Mouse (Mus musculus) neural tube, embryonic 15.5 days (tissue): ENCODE results near the gene Slc44a3. TPM values are rescaled to one million over a fixed set of nuclear protein-coding genes. Genes with fewer than 3 reads are reported as not detected.

Experiments
- ATAC-seq: fragments of 200-750 bp; cut with Nextera tagmentation; 2 replicates; pipeline ENCODE4 v1.8.0; 2017; ENCODE audit warnings: mild to moderate bottlenecking, moderate TSS enrichment, moderate library complexity; ENCODE audit not compliant: low FRiP score
- H3K27ac ChIP-seq: fragments of 300-500 bp; sonication (generic); replicated peaks from 2 replicates; pipeline ENCODE4 v1.5.1; 2015; ENCODE audit warnings: mild to moderate bottlenecking, inconsistent platforms
- H3K27me3 ChIP-seq: fragments of 300-500 bp; sonication (generic); replicated peaks from 2 replicates; pipeline ENCODE4 v1.6.1; 2015; ENCODE audit warnings: inconsistent platforms
- H3K36me3 ChIP-seq: fragments of 300-500 bp; sonication (generic); 2 replicates; pipeline ENCODE4 v1.6.1; 2015; ENCODE audit warnings: inconsistent platforms
- H3K4me1 ChIP-seq: fragments of 300-500 bp; sonication (generic); 2 replicates; pipeline ENCODE4 v1.6.1; 2015; ENCODE audit warnings: inconsistent platforms
- H3K4me2 ChIP-seq: fragments of 300-500 bp; sonication (generic); 2 replicates; pipeline ENCODE4 v1.6.1; 2015; ENCODE audit warnings: inconsistent platforms, mild to moderate bottlenecking, moderate library complexity
- H3K4me3 ChIP-seq: fragments of 300-500 bp; sonication (generic); replicated peaks from 2 replicates; pipeline ENCODE4 v1.5.1; 2015; ENCODE audit warnings: mild to moderate bottlenecking, inconsistent platforms
- H3K9ac ChIP-seq: fragments of 300-500 bp; sonication (generic); replicated peaks from 2 replicates; pipeline ENCODE4 v1.6.1; 2015; ENCODE audit warnings: mild to moderate bottlenecking, inconsistent platforms
- H3K9me3 ChIP-seq: fragments of 300-500 bp; sonication (generic); replicated peaks from 2 replicates; pipeline ENCODE4 v1.6.1; 2016; ENCODE audit warnings: inconsistent platforms
- WGBS: fragments of 180-500 bp; shearing (Covaris S2); methylation state at CpG from one replicate; pipeline ENCODE4 v1.1.7; 2015; ENCODE audit warnings: mixed read lengths; 5-methylcytosine and 5-hydroxymethylcytosine counted together
- polyA plus RNA-seq: library from polyadenylated mRNA; unstranded; fragments of >200 nt; fragmentation: Nextera tagmentation; extraction: Ambion mirVana; gene quantifications from 2 replicates; pipeline ENCODE4 v1.2.1, GENCODE M21; 2015

Slc44a3 gene
- polyA plus RNA-seq, 1 experiment from 2014 or later = 1.2 TPM

DNA sequence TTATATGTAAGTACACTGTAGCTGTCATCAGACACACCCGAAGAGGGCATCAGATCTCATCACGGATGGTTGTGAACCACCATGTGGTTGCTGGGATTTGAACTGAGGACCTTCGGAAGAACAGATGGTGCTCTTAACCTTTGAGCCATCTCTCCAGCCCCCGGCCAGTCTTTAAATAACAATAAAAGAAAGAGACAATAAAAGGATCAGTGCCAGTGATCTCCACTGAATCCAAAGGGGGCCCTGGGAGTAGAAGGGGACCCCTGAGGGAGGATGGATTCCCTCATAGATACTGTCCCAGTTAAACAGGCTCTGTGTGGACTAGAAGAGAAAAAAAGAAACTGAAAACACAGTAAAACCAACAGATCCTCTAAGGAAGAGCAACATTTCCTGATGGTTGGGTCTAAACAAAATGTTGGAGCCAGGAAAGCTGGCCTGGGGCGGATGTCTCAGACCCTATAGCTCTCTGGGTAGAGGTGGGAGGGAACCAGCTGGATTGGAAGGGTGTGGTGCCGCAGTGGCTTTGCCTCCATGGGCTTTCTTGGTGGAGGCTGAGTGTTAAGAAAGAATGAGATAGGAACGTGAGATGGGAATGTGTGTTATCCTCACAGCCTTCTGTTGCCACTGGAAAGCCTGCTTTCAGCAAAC, 101.8 kb downstream of the Slc44a3 start:
- peak overlapping the region; percentile 41; the same call in 1 of the 2 replicates for H3K27ac ChIP-seq
- H3K9ac ChIP-seq = no peak overlapping the region
- H3K9me3 ChIP-seq = no peaks in the 10 kb centered on the region
- ATAC-seq = no peak
- no peaks in the 10 kb centered on the region for H3K27me3 ChIP-seq
- peaks cover 65% of the 10 kb centered on the region for H3K4me1 ChIP-seq
- 19% methylated on average over 7 of the region's 7 CpGs for WGBS
- peak overlapping the region; percentile 92 for H3K4me2 ChIP-seq
- no peaks in the 10 kb centered on the region for H3K36me3 ChIP-seq
- H3K4me3 ChIP-seq = peak overlapping the region; percentile 6; the same call in 1 of the 2 replicates

DNA sequence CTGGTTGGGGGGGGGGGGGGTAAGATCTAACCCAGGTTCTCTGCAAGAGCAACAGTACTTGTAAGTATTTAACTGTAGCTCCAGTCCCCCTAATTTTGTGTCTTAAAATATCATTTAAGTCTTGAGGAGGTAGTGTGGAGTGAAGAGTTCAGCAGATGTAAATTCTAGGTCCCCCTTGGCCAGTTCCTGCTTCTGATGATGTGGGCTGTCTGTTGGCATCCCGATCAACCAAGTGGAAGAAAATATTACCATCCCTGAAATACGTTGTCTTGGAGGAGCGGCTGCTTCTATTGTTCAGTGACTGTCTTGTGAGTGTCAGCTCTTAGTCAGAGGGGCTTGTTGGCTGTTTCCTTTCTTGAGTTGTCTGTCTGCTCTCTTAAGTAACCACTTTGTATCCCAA, 102.7 kb downstream of the Slc44a3 start:
- Histone ChIP-seq H3K9me3 (no peaks in the 10 kb centered on the region), H3K27me3 (no peaks in the 10 kb centered on the region), H3K4me1 (peaks cover 59% of the 10 kb centered on the region), H3K27ac (no peak overlapping the region; the same call in 1 of the 2 replicates), H3K9ac (no peak overlapping the region), H3K4me3 (peak overlapping the region; percentile 93), H3K36me3 (no peaks in the 10 kb centered on the region), H3K4me2 (peak overlapping the region; percentile 92)
- 22% methylated on average over 3 of the region's 3 CpGs for WGBS
- ATAC-seq = no peak

DNA sequence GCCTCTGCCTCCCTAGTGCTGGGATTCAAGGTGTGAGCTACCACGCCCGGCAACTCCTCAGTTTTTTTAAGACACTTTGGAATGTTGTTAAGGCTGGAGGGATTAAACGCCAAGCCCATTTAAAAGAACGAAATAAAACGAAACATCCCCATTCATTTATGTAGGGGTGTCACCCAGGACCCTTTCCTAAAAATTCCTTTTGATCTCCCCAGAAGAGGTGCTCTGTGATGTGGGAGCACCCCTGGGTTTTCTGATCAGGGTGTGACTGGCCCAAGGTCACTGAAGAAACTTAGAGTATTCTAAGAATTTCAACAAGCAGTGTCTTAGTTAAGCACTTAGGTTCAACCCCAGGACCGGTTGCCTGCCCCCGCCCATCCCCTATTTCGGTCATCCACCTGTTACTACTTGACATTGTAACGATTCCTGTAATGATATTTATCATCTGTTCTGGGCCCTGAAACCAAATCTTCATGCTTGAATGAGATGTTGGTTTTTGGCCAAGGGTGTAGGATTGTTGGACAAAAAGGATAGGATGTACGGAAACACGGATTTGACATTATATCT, 103.4 kb downstream of the Slc44a3 start:
- Histone ChIP-seq H3K9me3 (no peaks in the 10 kb centered on the region), H3K4me2 (peak overlapping the region; percentile 92), H3K27ac (peak overlapping the region; percentile 97), H3K9ac (peak overlapping the region; percentile 96), H3K4me3 (peak overlapping the region; percentile 93), H3K4me1 (peaks cover 52% of the 10 kb centered on the region), H3K27me3 (no peaks in the 10 kb centered on the region), H3K36me3 (no peaks in the 10 kb centered on the region)
- WGBS = 44% methylated on average over 11 of the region's 11 CpGs
- no peak for ATAC-seq

DNA sequence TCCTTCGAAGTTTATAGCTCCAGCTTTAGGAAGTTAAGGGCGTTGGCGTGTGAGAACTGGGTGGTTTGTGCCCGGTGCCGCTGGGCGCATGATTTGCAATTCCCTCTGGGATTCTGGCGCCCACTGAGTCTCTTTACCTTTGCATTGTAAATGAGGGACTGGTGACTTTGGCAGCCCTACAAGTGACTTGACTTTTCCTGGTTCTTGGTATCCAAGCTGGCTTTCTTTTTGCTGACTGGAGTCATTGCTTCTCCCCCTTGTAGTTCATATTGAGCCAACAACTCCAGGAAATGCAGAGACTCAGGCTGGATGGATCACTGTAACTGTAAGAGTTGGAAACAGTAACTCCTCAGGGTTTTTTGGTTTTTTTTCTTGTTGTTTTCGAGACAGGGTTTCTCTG, 104.0 kb downstream of the Slc44a3 start:
- H3K27me3 ChIP-seq = no peaks in the 10 kb centered on the region
- H3K4me1 ChIP-seq = peaks cover 47% of the 10 kb centered on the region
- ATAC-seq = no peak
- no peaks in the 10 kb centered on the region for H3K36me3 ChIP-seq
- no peaks in the 10 kb centered on the region for H3K9me3 ChIP-seq
- peak overlapping the region; percentile 96 for H3K9ac ChIP-seq
- 8% methylated on average over 8 of the region's 8 CpGs for WGBS
- peak overlapping the region; percentile 92 for H3K4me2 ChIP-seq
- H3K4me3 ChIP-seq = peak overlapping the region; percentile 93
- peak overlapping the region; percentile 97 for H3K27ac ChIP-seq

DNA sequence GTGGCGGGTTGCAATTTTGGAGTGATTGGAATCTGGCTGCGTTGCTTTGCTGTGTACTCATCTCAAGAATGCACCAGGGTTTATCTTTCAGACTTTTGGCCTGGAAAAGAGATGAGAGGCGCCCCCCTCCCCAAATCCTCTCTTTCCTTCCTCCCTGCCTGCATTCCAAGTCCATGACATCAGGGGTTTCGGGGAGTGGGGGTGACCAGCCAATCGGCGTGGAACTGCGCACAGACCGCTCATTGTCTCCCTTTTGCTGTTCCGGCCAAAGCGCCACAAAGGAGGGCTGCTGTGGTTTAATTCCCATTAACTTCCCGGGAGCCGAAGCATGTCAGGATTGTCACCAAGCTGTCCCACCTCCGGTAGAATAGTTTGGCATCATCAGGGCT, 104.7 kb downstream of the Slc44a3 start:
- Histone ChIP-seq H3K9ac (peak overlapping the region; percentile 96), H3K27ac (peak overlapping the region; percentile 97), H3K36me3 (no peaks in the 10 kb centered on the region), H3K4me1 (peaks cover 45% of the 10 kb centered on the region), H3K4me2 (peak overlapping the region; percentile 92), H3K4me3 (peak overlapping the region; percentile 93), H3K27me3 (no peaks in the 10 kb centered on the region), H3K9me3 (no peaks in the 10 kb centered on the region)
- 0% methylated on average over 13 of the region's 13 CpGs for WGBS
- ATAC-seq = peak; percentile 67

DNA sequence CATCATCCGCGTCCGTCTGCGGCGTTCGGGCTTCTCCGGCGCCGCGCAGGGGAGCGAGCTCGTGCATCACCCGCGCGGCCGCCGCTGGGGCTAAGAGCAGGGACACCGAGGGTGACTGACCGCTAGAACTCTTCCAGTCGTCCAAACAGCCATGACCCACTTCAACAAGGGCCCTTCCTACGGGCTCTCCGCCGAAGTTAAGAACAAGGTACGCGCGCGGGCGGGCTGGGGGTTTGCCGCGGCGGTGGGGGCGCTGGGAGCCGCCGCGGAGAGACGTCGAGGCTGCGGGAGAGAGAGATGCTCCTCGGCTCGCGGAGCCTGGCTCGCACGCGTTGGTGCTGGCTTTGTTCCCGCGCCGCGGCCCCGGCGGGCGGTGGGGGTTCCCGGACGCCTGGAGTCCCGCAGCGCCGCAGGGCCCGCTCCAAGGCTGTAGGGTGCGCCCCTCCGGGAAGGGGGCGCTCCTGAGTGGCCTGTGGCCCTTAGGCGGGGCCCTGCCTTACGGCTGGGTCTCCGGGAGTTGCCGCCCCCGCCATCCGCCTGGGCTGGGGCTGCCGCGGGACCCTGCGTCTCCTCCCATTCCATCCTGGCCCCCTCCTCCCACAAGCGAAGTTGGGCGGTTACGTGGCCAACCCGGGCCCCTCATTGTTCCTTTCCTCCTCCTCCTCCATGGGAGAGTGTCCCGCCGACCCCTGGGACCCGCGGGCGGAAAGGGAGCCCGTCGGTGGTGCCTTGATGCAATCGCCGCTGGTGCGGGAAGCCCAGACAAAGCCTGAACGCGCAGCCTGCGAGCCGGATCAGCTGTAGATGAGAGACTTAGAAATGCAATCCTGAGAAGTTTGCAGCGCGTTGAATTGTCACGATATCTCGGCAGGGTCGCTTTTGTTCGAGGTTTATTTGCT, 105.3 kb downstream of the Slc44a3 start:
- H3K9me3 ChIP-seq = no peaks in the 10 kb centered on the region

DNA sequence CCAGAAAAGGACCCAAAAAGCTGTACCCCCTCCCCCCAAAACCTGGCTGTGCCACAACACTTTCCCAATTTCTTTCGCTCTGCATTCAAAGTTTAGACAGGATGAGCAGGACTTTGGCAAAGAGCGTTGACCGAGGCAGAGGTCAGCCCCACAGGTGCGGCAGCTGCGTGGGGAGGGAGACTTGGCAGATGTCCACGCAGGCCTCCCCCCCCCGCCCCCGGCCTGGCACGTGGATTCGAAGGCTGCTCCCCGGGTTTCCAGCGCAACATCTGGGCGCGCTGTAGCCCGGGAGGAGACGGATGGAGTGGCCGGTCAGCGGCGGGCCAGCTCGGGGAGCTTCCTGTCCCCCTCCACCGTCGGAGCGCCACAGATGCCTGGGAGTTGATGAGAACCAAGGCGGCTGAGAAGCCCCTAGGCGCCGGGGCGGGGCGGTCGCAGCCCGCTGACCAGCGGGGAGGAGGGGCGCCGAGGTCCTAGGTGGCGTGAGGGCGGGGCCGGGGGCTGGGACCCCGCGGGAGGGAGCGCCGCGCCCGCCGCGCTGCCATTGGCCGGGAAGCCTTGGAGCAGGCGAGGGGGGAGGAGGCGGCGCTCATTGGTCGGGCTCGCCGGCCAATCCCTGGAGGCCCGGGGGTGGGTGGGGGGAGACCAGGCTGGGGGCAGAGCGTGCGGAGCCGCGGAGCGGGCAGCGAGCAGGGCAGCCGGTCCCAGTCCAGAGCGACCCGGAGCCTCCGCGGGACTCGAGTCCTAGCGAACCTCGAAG, 106.2 kb downstream of the Slc44a3 start, which contains the start of gene Cnn3:
Gene Cnn3 (plus strand): TSS at position 637 of the 760 bp plus-strand sequence.
- Histone ChIP-seq H3K4me2 (peak within 1 kb of the TSS; percentile 92), H3K27ac (peak within 1 kb of the TSS; percentile 97), H3K27me3 (no peaks in the 10 kb centered on the region), H3K9ac (peak within 1 kb of the TSS; percentile 96), H3K4me3 (peak within 1 kb of the TSS; percentile 93), H3K4me1 (peaks cover 39% of the 10 kb centered on the region), H3K9me3 (no peaks in the 10 kb centered on the region), H3K36me3 (no peaks in the 10 kb centered on the region)
- peak; percentile 90 for ATAC-seq
- under 1% methylated on average over 49 of the region's 66 CpGs for WGBS

More for the DNA sequence above, 105.3 kb downstream of the Slc44a3 start:
- Histone ChIP-seq H3K27ac (peak overlapping the region; percentile 97), H3K4me3 (peak overlapping the region; percentile 93), H3K4me2 (peak overlapping the region; percentile 92), H3K27me3 (no peaks in the 10 kb centered on the region), H3K9ac (peak overlapping the region; percentile 96), H3K36me3 (no peaks in the 10 kb centered on the region), H3K4me1 (peaks cover 40% of the 10 kb centered on the region)
- WGBS = under 1% methylated on average over 81 of the region's 93 CpGs
- ATAC-seq = peak; percentile 78

DNA sequence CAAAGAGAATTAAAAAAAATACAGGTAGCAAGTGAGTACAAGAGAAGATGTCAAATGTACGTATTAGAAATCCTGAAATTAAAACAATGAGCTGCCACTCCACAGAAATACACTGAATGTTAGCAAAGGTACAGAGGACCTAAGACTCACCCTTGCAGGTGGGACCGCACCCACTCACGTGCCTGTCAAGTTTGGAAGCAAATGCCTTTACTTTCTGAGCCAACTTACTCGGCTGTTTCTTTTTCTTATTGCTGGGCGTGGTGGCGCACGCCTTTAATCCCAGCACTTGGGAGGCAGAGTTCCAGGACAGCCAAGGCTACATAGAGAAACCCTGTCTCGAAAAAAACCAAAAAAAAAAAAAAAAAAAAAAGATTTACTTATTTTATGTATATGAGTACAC, 109.8 kb downstream of the Slc44a3 start:
- H3K9me3 ChIP-seq = no peaks in the 10 kb centered on the region
- ATAC-seq = no peak
- WGBS = 89% methylated on average over 8 of the region's 8 CpGs

DNA sequence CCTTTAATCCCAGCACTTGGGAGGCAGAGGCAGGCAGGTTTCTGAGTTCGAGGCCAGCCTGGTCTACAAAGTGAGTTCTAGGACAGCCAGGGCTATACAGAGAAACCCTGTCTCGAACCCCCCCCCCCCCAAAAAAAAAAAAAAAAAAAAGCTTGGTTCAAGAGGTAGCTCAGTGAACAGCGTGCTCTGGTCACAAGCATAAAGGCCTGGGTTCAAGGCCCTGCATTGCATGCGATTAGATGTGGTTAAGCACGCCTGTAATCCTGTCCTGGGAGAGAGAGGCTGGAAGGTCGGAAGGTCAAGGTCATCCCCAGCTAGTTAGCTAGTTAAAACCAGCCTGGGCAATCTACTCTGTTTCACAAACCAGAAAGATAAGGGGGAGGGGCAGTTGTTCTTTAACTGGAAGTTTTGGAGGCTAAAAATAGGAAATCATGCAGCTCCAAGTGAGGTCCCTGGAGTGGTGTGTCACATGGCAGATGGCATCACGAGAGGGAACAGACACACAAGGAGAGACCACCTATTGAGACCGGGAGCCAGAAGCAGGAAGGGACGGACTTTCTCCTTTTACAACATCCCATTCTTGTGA, 113.3 kb downstream of the Slc44a3 start:
- no peak for ATAC-seq
- Histone ChIP-seq H3K4me1 (no peaks in the 10 kb centered on the region), H3K4me3 (no peak overlapping the region), H3K4me2 (no peak overlapping the region), H3K27ac (no peak overlapping the region), H3K9me3 (no peaks in the 10 kb centered on the region), H3K9ac (no peak overlapping the region), H3K36me3 (no peaks in the 10 kb centered on the region), H3K27me3 (no peaks in the 10 kb centered on the region)
- 76% methylated on average over 9 of the region's 9 CpGs for WGBS

More for the DNA sequence above, 109.8 kb downstream of the Slc44a3 start:
- H3K27me3 ChIP-seq = no peaks in the 10 kb centered on the region
- no peak overlapping the region for H3K4me3 ChIP-seq
- no peaks in the 10 kb centered on the region for H3K36me3 ChIP-seq
- H3K4me1 ChIP-seq = peaks cover 9% of the 10 kb centered on the region
- no peak overlapping the region for H3K27ac ChIP-seq
- H3K9ac ChIP-seq = no peak overlapping the region
- no peak overlapping the region for H3K4me2 ChIP-seq

DNA sequence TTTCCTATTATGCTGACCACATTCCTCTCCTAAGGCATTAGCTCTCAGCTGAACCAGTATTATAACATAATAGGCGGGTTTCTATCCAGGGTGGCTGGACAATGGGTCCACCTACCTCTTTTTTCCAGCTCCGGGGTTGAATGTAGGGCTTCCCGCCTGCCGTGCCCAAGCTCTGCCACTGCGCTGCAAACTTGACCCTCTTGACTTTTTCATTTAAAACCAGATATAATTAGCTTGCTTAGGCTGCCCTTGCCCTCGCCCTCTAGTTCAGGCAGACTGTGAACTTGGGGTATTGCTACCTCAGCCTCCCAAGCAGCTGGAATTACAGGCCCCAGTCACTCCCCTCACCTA, 114.0 kb downstream of the Slc44a3 start:
- ATAC-seq = no peak
- Histone ChIP-seq H3K4me2 (no peak overlapping the region), H3K27me3 (no peaks in the 10 kb centered on the region), H3K27ac (no peak overlapping the region), H3K4me1 (no peaks in the 10 kb centered on the region), H3K4me3 (no peak overlapping the region), H3K9ac (no peak overlapping the region), H3K9me3 (no peaks in the 10 kb centered on the region), H3K36me3 (no peaks in the 10 kb centered on the region)
- WGBS = 21% methylated on average over 6 of the region's 6 CpGs
